Mouse (Mus musculus) intestine, embryonic 15.5 days (tissue): ENCODE results near the gene Gcnt4. TPM values are rescaled to one million over a fixed set of nuclear protein-coding genes. Genes with fewer than 3 reads are reported as not detected.
A peak's percentile ranks its signal among the peaks of the same experiment; 100 is the strongest.
"Not testable (repeated sequence)": the region's sequence is repeated elsewhere in the genome, so short reads cannot be mapped to it uniquely, and the experiment has no call there.

Source experiments
- ATAC-seq: fragments of 200-750 bp; cut with Nextera tagmentation; 2 replicates; pipeline ENCODE4 v1.8.0; 2017; ENCODE audit warnings: moderate TSS enrichment, moderate library complexity
- H3K27ac ChIP-seq: fragments of 300-500 bp; sonication (generic); 2 replicates; pipeline ENCODE4 v1.5.1; 2015; ENCODE audit warnings: mild to moderate bottlenecking, inconsistent platforms
- H3K27me3 ChIP-seq: fragments of 300-500 bp; sonication (generic); replicated peaks from 2 replicates; pipeline ENCODE4 v1.6.1; 2015; ENCODE audit warnings: inconsistent platforms
- H3K36me3 ChIP-seq: fragments of 300-500 bp; sonication (generic); 2 replicates; pipeline ENCODE4 v1.6.1; 2015; ENCODE audit warnings: inconsistent platforms
- H3K4me1 ChIP-seq: fragments of 300-500 bp; sonication (generic); replicated peaks from 2 replicates; pipeline ENCODE4 v1.6.1; 2015; ENCODE audit warnings: inconsistent platforms
- H3K4me2 ChIP-seq: fragments of 300-500 bp; sonication (generic); replicated peaks from 2 replicates; pipeline ENCODE4 v1.6.1; 2015; ENCODE audit warnings: mild to moderate bottlenecking, inconsistent platforms
- H3K4me3 ChIP-seq: fragments of 300-500 bp; sonication (generic); replicated peaks from 2 replicates; pipeline ENCODE4 v1.5.1; 2015; ENCODE audit warnings: inconsistent platforms
- H3K9ac ChIP-seq: fragments of 300-500 bp; sonication (generic); 2 replicates; pipeline ENCODE4 v1.6.1; 2015; ENCODE audit warnings: inconsistent platforms
- H3K9me3 ChIP-seq: fragments of 300-500 bp; sonication (generic); 2 replicates; pipeline ENCODE4 v1.6.1; 2016; ENCODE audit warnings: inconsistent platforms
- WGBS: fragments of 180-500 bp; shearing (Covaris S2); methylation state at CpG from one replicate; pipeline ENCODE4 v1.1.7; 2015; 5-methylcytosine and 5-hydroxymethylcytosine counted together
- polyA plus RNA-seq: library from polyadenylated mRNA; unstranded; fragments of >200 nt; fragmentation: Nextera tagmentation; extraction: Ambion mirVana; gene quantifications from 2 replicates; pipeline ENCODE4 v1.2.1, GENCODE M21; 2015

The Gcnt4 gene
- 4.5 and 4.8 TPM in 2 replicates for polyA plus RNA-seq

- peaks cover 7% of the 10 kb centered on the region; the same call in 1 of the 2 replicates for H3K4me1 ChIP-seq
- peak within 1 kb of the TSS; percentile 89 for H3K4me2 ChIP-seq
- peak within 1 kb of the TSS; percentile 65 for H3K9ac ChIP-seq
- H3K27ac ChIP-seq = peak within 1 kb of the TSS; percentile 64
- 9% methylated on average over 56 of the region's 56 CpGs for WGBS
- no peaks in the 10 kb centered on the region for H3K36me3 ChIP-seq
- H3K9me3 ChIP-seq = no peaks in the 10 kb centered on the region
- peak; percentile 88 for ATAC-seq
- H3K27me3 ChIP-seq = no peaks in the 10 kb centered on the region; the same call in 1 of the 2 replicates
- H3K4me3 ChIP-seq = peak within 1 kb of the TSS; percentile 65
Observed at GRCm38 (mm10) chr13:96923999-96924961, at the start of gene Gcnt4. Gene Gcnt4, plus strand, starts transcription at chr13:96924689.

- Histone ChIP-seq H3K4me3 (no peak overlapping the region), H3K27ac (no peak overlapping the region), H3K4me1 (no peaks in the 10 kb centered on the region), H3K9me3 (no peaks in the 10 kb centered on the region), H3K27me3 (no peaks in the 10 kb centered on the region), H3K4me2 (no peak overlapping the region), H3K36me3 (no peaks in the 10 kb centered on the region), H3K9ac (no peak overlapping the region)
- no peak for ATAC-seq
- WGBS = 70% methylated on average over 12 of the region's 12 CpGs
Observed at GRCm38 (mm10) chr13:96878220-96879057, 46.0 kb upstream of the Gcnt4 start.

GRCm38 (mm10) chr13:96884534-96884933, 40.0 kb upstream of the Gcnt4 start:
- no peaks in the 10 kb centered on the region for H3K9me3 ChIP-seq
- H3K9ac ChIP-seq = no peak overlapping the region
- H3K4me2 ChIP-seq = no peak overlapping the region
- ATAC-seq = no peak
- 50% methylated on average over 1 of the region's 1 CpGs for WGBS
- no peak overlapping the region for H3K27ac ChIP-seq
- no peak overlapping the region for H3K4me3 ChIP-seq
- no peaks in the 10 kb centered on the region for H3K36me3 ChIP-seq
- H3K4me1 ChIP-seq = no peaks in the 10 kb centered on the region
- H3K27me3 ChIP-seq = no peaks in the 10 kb centered on the region

GRCm38 (mm10) chr13:96889985-96890384, 34.5 kb upstream of the Gcnt4 start:
- no peak overlapping the region for H3K4me3 ChIP-seq
- 38% methylated on average over 2 of the region's 2 CpGs for WGBS
- H3K27me3 ChIP-seq = no peaks in the 10 kb centered on the region
- H3K9me3 ChIP-seq = no peaks in the 10 kb centered on the region
- no peak overlapping the region for H3K4me2 ChIP-seq
- no peaks in the 10 kb centered on the region for H3K4me1 ChIP-seq
- no peak overlapping the region for H3K9ac ChIP-seq
- no peak overlapping the region for H3K27ac ChIP-seq
- H3K36me3 ChIP-seq = no peaks in the 10 kb centered on the region
- ATAC-seq = no peak

- Histone ChIP-seq H3K36me3 (no peaks in the 10 kb centered on the region), H3K4me2 (no peak overlapping the region), H3K27ac (no peak overlapping the region), H3K9me3 (no peaks in the 10 kb centered on the region), H3K4me3 (no peak overlapping the region), H3K9ac (no peak overlapping the region), H3K27me3 (no peaks in the 10 kb centered on the region), H3K4me1 (no peaks in the 10 kb centered on the region)
- no peak for ATAC-seq
- 67% methylated on average over 2 of the region's 2 CpGs for WGBS
Observed at GRCm38 (mm10) chr13:96895144-96895543, 29.3 kb upstream of the Gcnt4 start.

GRCm38 (mm10) chr13:96906717-96907116, 17.8 kb upstream of the Gcnt4 start:
- no peaks in the 10 kb centered on the region for H3K4me1 ChIP-seq
- no peak overlapping the region for H3K4me2 ChIP-seq
- H3K4me3 ChIP-seq = no peak overlapping the region
- H3K9me3 ChIP-seq = no peaks in the 10 kb centered on the region
- no peak overlapping the region for H3K27ac ChIP-seq
- no peak overlapping the region for H3K9ac ChIP-seq
- WGBS = 61% methylated on average over 3 of the region's 3 CpGs
- no peaks in the 10 kb centered on the region for H3K36me3 ChIP-seq
- H3K27me3 ChIP-seq = no peaks in the 10 kb centered on the region
- no peak for ATAC-seq

- no peak for ATAC-seq
- Histone ChIP-seq H3K4me1 (no peaks in the 10 kb centered on the region), H3K27ac (no peak overlapping the region), H3K9me3 (no peaks in the 10 kb centered on the region), H3K9ac (no peak overlapping the region), H3K4me2 (no peak overlapping the region), H3K36me3 (no peaks in the 10 kb centered on the region), H3K27me3 (no peaks in the 10 kb centered on the region), H3K4me3 (no peak overlapping the region)
- 80% methylated on average over 3 of the region's 3 CpGs for WGBS
Observed at GRCm38 (mm10) chr13:96911202-96911601, 13.3 kb upstream of the Gcnt4 start.

- not testable (repeated sequence) for H3K36me3 ChIP-seq, H3K4me1 ChIP-seq, ATAC-seq, H3K9me3 ChIP-seq, H3K4me2 ChIP-seq, H3K27ac ChIP-seq, H3K27me3 ChIP-seq, H3K4me3 ChIP-seq, H3K9ac ChIP-seq
- WGBS = 88% methylated on average over 4 of the region's 4 CpGs
Observed at GRCm38 (mm10) chr13:96923134-96923533, 1.4 kb upstream of the Gcnt4 start.

GRCm38 (mm10) chr13:96924985-96925745, 676 bp downstream of the Gcnt4 start:
- peak; percentile 34 for ATAC-seq
- Histone ChIP-seq H3K4me1 (peaks cover 7% of the 10 kb centered on the region; the same call in 1 of the 2 replicates), H3K9ac (peak overlapping the region; percentile 65), H3K9me3 (no peaks in the 10 kb centered on the region), H3K4me3 (peak overlapping the region; percentile 65), H3K4me2 (peak overlapping the region; percentile 89), H3K36me3 (no peaks in the 10 kb centered on the region), H3K27ac (peak overlapping the region; percentile 64), H3K27me3 (no peaks in the 10 kb centered on the region; the same call in 1 of the 2 replicates)
- under 1% methylated on average over 53 of the region's 53 CpGs for WGBS

GRCm38 (mm10) chr13:96925991-96926725, 1.7 kb downstream of the Gcnt4 start:
- peak; percentile 80 for ATAC-seq
- Histone ChIP-seq H3K9ac (no peak overlapping the region), H3K4me3 (peak overlapping the region; percentile 65; the same call in 1 of the 2 replicates), H3K27me3 (no peaks in the 10 kb centered on the region; the same call in 1 of the 2 replicates), H3K27ac (peak overlapping the region; percentile 54; the same call in 1 of the 2 replicates), H3K36me3 (no peaks in the 10 kb centered on the region), H3K4me1 (peaks cover 7% of the 10 kb centered on the region; the same call in 1 of the 2 replicates), H3K4me2 (peak overlapping the region; percentile 89), H3K9me3 (no peaks in the 10 kb centered on the region)
- WGBS = 48% methylated on average over 10 of the region's 10 CpGs

- no peak overlapping the region for H3K9ac ChIP-seq
- no peak overlapping the region for H3K27ac ChIP-seq
- WGBS = 94% methylated on average over 1 of the region's 1 CpGs
- H3K4me1 ChIP-seq = peaks cover 7% of the 10 kb centered on the region; the same call in 1 of the 2 replicates
- no peaks in the 10 kb centered on the region for H3K9me3 ChIP-seq
- H3K4me2 ChIP-seq = no peak overlapping the region
- no peak for ATAC-seq
- H3K4me3 ChIP-seq = no peak overlapping the region
- no peaks in the 10 kb centered on the region for H3K36me3 ChIP-seq
- H3K27me3 ChIP-seq = no peaks in the 10 kb centered on the region; the same call in 1 of the 2 replicates
Observed at GRCm38 (mm10) chr13:96927781-96928180, 3.3 kb downstream of the Gcnt4 start.
